Mouse (Mus musculus) bone marrow macrophage, adult 2 months (primary cell): ENCODE measurements around the gene Efcab1.

ENCODE experiments used
- CTCF ChIP-seq: IDR thresholded peaks from 2 replicates; pipeline ENCODE4 v1.5.1; 2012; ENCODE audit warnings: low read depth, mild to moderate bottlenecking, low read length, moderate library complexity
- POLR2A ChIP-seq: IDR thresholded peaks from 2 replicates; pipeline ENCODE4 v1.6.1; 2012; ENCODE audit warnings: mild to moderate bottlenecking, low read depth, low read length, borderline replicate concordance

- TF ChIP-seq POLR2A (no peak), CTCF (no peak)
Measured at GRCm38 (mm10) chr16:14885372-14885771, 21.0 kb upstream of the Efcab1 start.
